Mouse (Mus musculus): ENCODE data around the gene Ppp1r13l. TPM values are rescaled to one million over a fixed set of nuclear protein-coding genes. Genes with fewer than 3 reads are reported as not detected.

The Ppp1r13l gene
- polyA plus RNA-seq, 1 experiment from 2014 or later: 0.47 TPM

DNA sequence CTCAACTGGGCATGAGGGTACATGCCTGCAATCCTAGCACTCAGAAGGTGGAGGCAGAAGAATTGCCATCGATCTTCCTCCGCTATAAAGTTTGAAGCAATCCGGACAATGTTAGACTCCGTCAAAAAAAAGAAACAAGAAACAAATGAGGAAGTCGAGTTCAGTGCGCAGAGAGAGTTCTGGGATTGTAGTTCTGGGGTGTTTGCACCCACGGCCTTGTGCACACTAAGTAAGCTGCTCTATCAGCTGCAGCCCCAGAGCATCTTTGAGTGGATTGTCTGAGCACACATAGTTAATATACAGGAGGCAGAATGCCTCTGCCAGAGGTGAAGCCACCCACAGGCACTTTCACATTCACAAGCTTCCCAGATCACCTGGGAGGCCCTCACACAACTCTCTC lies 40.9 kb upstream of the Ppp1r13l start:
- Histone ChIP-seq H3K4me3 (ENCODE audit: low read depth, low read length) (no peak overlapping the region), H3K9me3 (ENCODE audit: low read length) (no peaks in the 10 kb centered on the region), H3K36me3 (replicated peaks; ENCODE audit: insufficient read depth, low read length) (no peaks in the 10 kb centered on the region), H3K27me3 (ENCODE audit: insufficient read depth, low read length) (peaks cover 16% of the 10 kb centered on the region; the same call in 1 of the 2 replicates), H3K4me2 (ENCODE audit: low read depth, low read length) (no peak overlapping the region), H3K9ac (replicated peaks) (no peak overlapping the region), H3K4me1 (ENCODE audit: insufficient read depth) (peaks cover 9% of the 10 kb centered on the region), H3K27ac (ENCODE audit: low read depth) (no peak overlapping the region)
- 25% methylated on average over 7 of the region's 7 CpGs for WGBS (ENCODE audit: insufficient replicate concordance)
- no peak for DNase-seq
- ATAC-seq: no peak
- no peak for TF ChIP-seq CTCF (IDR thresholded peaks at IDR 0.05; ENCODE audit: low read depth)
- no peak for TF ChIP-seq EP300 (IDR thresholded peaks at IDR 0.05; ENCODE audit: low read depth)

DNA sequence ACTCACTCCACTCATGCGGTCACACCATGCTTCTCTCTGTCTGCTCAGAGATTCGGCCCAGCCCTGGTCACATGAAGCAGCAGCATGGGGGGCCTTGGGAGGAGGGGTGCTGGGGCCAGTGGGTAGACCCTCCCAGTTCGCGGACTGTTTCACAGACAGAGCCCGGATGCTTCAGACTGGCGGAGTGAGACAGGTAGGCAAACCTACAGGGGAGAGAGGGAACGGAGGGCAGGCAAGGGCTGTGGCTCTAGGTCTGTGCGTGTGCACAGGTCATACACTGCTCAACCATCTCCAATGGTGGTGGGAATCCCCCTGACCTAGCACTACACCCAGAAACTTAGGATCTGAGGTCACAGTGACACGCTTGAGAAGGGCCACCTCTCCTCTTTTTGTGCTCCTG lies 40.1 kb upstream of the Ppp1r13l start:
- peaks cover 9% of the 10 kb centered on the region for H3K4me1 ChIP-seq (ENCODE audit: insufficient read depth)
- H3K27me3 ChIP-seq (ENCODE audit: insufficient read depth, low read length): peaks cover 16% of the 10 kb centered on the region; the same call in 1 of the 2 replicates
- no peaks in the 10 kb centered on the region for H3K9me3 ChIP-seq (ENCODE audit: low read length)
- H3K4me3 ChIP-seq (ENCODE audit: low read depth, low read length): peak overlapping the region; percentile 43
- ATAC-seq: peak; percentile 34
- peak overlapping the region; percentile 78 for H3K4me2 ChIP-seq (ENCODE audit: low read depth, low read length)
- no peak for TF ChIP-seq CTCF (IDR thresholded peaks at IDR 0.05; ENCODE audit: low read depth)
- TF ChIP-seq EP300 (IDR thresholded peaks at IDR 0.05; ENCODE audit: low read depth): no peak
- no peaks in the 10 kb centered on the region for H3K36me3 ChIP-seq (replicated peaks; ENCODE audit: insufficient read depth, low read length)
- DNase-seq: no peak
- 30% methylated on average over 9 of the region's 9 CpGs for WGBS (ENCODE audit: insufficient replicate concordance)
- H3K9ac ChIP-seq (replicated peaks): peak overlapping the region; percentile 51; the same call in 1 of the 2 replicates
- H3K27ac ChIP-seq (ENCODE audit: low read depth): no peak overlapping the region

DNA sequence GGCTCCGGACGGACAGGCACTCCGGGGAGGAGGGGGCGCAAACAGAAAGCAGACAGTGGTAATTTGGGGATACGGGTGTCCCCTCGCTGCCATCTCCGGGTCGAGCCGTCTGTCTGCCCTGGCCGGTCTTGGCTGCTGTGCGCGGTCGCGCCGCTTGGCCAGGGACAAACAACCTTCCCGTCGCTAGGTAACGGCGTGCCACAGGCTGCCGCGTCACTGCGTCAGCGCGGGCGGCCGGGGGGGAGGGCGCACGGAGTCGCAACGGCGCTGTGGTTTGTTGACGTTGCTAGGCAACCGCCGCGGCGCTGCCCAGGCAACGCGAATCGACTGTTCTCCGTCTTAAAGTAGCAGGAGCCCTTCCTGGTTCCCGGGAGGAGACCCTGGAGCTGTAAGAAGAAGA lies 39.6 kb upstream of the Ppp1r13l start:
- H3K9me3 ChIP-seq (ENCODE audit: low read length): no peaks in the 10 kb centered on the region
- peaks cover 16% of the 10 kb centered on the region; the same call in 1 of the 2 replicates for H3K27me3 ChIP-seq (ENCODE audit: insufficient read depth, low read length)
- TF ChIP-seq EP300 (IDR thresholded peaks at IDR 0.05; ENCODE audit: low read depth) (no peak), CTCF (IDR thresholded peaks at IDR 0.05; ENCODE audit: low read depth) (no peak)
- H3K36me3 ChIP-seq (replicated peaks; ENCODE audit: insufficient read depth, low read length): no peaks in the 10 kb centered on the region
- no peak overlapping the region for H3K27ac ChIP-seq (ENCODE audit: low read depth)
- WGBS (ENCODE audit: insufficient replicate concordance): under 1% methylated on average over 41 of the region's 41 CpGs
- H3K4me2 ChIP-seq (ENCODE audit: low read depth, low read length): peak overlapping the region; percentile 78
- ATAC-seq: peak; percentile 90
- peak overlapping the region; percentile 43 for H3K4me3 ChIP-seq (ENCODE audit: low read depth, low read length)
- DNase-seq: peak; percentile 95
- peaks cover 9% of the 10 kb centered on the region for H3K4me1 ChIP-seq (ENCODE audit: insufficient read depth)
- H3K9ac ChIP-seq (replicated peaks): peak overlapping the region; percentile 51; the same call in 1 of the 2 replicates

- Histone ChIP-seq H3K9ac (replicated peaks) (no peak overlapping the region), H3K4me1 (ENCODE audit: insufficient read depth) (peaks cover 9% of the 10 kb centered on the region), H3K4me3 (ENCODE audit: low read depth, low read length) (no peak overlapping the region), H3K27ac (ENCODE audit: low read depth) (no peak overlapping the region), H3K4me2 (ENCODE audit: low read depth, low read length) (peak overlapping the region; percentile 78; the same call in 1 of the 2 replicates), H3K27me3 (ENCODE audit: insufficient read depth, low read length) (peaks cover 16% of the 10 kb centered on the region; the same call in 1 of the 2 replicates), H3K36me3 (replicated peaks; ENCODE audit: insufficient read depth, low read length) (no peaks in the 10 kb centered on the region), H3K9me3 (ENCODE audit: low read length) (no peaks in the 10 kb centered on the region)
- DNase-seq (no peak), ATAC-seq (no peak)
- 35% methylated on average over 7 of the region's 7 CpGs for WGBS (ENCODE audit: insufficient replicate concordance)
- TF ChIP-seq CTCF (IDR thresholded peaks at IDR 0.05; ENCODE audit: low read depth) (no peak), EP300 (IDR thresholded peaks at IDR 0.05; ENCODE audit: low read depth) (no peak)
These were observed 38.9 kb upstream of the Ppp1r13l start for GRCm38 (mm10) chr7:19320637-19321036.

DNA sequence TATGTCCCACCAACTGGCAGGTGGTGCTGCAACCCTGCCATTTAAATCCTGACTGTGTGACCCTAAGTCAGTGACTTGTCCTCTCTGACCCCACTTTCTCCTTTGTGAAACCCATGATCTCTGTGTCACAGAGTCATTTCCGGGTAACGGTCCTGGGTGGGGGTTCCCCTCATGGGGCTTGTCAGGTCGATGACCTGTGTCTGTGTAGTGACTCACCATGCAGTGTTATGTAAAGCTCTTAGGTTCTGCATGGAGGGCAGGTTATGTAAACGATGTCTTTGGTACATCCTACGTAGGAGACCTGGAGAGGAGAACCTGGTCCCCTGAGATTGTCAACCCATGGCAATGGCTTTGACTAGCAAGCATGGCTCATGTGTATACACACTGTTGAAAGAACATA lies 38.1 kb upstream of the Ppp1r13l start:
- no peak overlapping the region for H3K4me2 ChIP-seq (ENCODE audit: low read depth, low read length)
- peaks cover 13% of the 10 kb centered on the region; the same call in 1 of the 2 replicates for H3K27me3 ChIP-seq (ENCODE audit: insufficient read depth, low read length)
- DNase-seq (peak; percentile 55), ATAC-seq (peak; percentile 67)
- H3K9ac ChIP-seq (replicated peaks): no peak overlapping the region
- no peaks in the 10 kb centered on the region for H3K36me3 ChIP-seq (replicated peaks; ENCODE audit: insufficient read depth, low read length)
- H3K9me3 ChIP-seq (ENCODE audit: low read length): no peaks in the 10 kb centered on the region
- 28% methylated on average over 5 of the region's 5 CpGs for WGBS (ENCODE audit: insufficient replicate concordance)
- H3K27ac ChIP-seq (ENCODE audit: low read depth): no peak overlapping the region
- no peak overlapping the region for H3K4me3 ChIP-seq (ENCODE audit: low read depth, low read length)
- TF ChIP-seq CTCF (IDR thresholded peaks at IDR 0.05; ENCODE audit: low read depth) (no peak), EP300 (IDR thresholded peaks at IDR 0.05; ENCODE audit: low read depth) (peak; percentile 20; the same call in 1 of the 2 replicates)
- H3K4me1 ChIP-seq (ENCODE audit: insufficient read depth): peaks cover 15% of the 10 kb centered on the region

DNA sequence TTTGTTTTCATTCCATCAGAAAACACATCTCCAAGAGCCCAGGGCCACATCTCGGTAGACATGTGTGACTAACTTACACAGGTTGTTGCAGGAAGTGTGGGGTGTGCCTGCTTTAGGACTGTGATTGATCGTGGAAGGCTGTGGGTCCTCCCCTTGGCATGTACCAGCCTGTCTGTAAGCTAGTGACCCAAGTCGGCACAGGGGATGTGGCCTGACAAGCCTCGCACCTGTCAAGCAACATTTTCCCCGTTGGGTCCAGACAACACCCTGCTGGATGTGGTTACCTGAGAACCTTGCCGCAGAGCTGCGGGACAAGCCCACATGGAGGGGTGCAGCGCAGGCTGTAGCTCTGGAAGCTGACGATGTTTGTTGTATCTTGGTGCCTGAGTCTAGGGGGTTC lies 37.1 kb upstream of the Ppp1r13l start:
- 47% methylated on average over 9 of the region's 9 CpGs for WGBS (ENCODE audit: insufficient replicate concordance)
- H3K4me3 ChIP-seq (ENCODE audit: low read depth, low read length): no peak overlapping the region
- no peak overlapping the region for H3K4me2 ChIP-seq (ENCODE audit: low read depth, low read length)
- H3K4me1 ChIP-seq (ENCODE audit: insufficient read depth): peaks cover 22% of the 10 kb centered on the region
- TF ChIP-seq EP300 (IDR thresholded peaks at IDR 0.05; ENCODE audit: low read depth) (no peak), CTCF (IDR thresholded peaks at IDR 0.05; ENCODE audit: low read depth) (no peak)
- no peak for DNase-seq
- no peak for ATAC-seq
- H3K36me3 ChIP-seq (replicated peaks; ENCODE audit: insufficient read depth, low read length): no peaks in the 10 kb centered on the region
- no peak overlapping the region for H3K27ac ChIP-seq (ENCODE audit: low read depth)
- H3K9me3 ChIP-seq (ENCODE audit: low read length): no peaks in the 10 kb centered on the region
- H3K9ac ChIP-seq (replicated peaks): no peak overlapping the region
- H3K27me3 ChIP-seq (ENCODE audit: insufficient read depth, low read length): peaks cover 13% of the 10 kb centered on the region; the same call in 1 of the 2 replicates
